Mouse (Mus musculus) liver, embryonic 12.5 days (tissue): Measurements from ENCODE around the gene Fam118b. TPM values are rescaled to one million over a fixed set of nuclear protein-coding genes. Genes with fewer than 3 reads are reported as not detected.
A peak's percentile ranks its signal among the peaks of the same experiment; 100 is the strongest.

ENCODE experiments used
- ATAC-seq: fragments of 200-750 bp; cut with Nextera tagmentation; 2 replicates; pipeline ENCODE4 v1.8.0; 2017; ENCODE audit warnings: moderate number of reproducible peaks, mild to moderate bottlenecking, moderate library complexity
- H3K27ac ChIP-seq: fragments of 300-500 bp; sonication (generic); 2 replicates; pipeline ENCODE4 v1.5.1; 2016; ENCODE audit warnings: mild to moderate bottlenecking
- H3K27me3 ChIP-seq: fragments of 300-500 bp; sonication (generic); replicated peaks from 2 replicates; pipeline ENCODE4 v1.6.1; 2016; ENCODE audit warnings: mild to moderate bottlenecking, moderate library complexity
- H3K36me3 ChIP-seq: fragments of 300-500 bp; sonication (generic); 2 replicates; pipeline ENCODE4 v1.6.1; 2016; ENCODE audit warnings: mild to moderate bottlenecking, moderate library complexity
- H3K4me1 ChIP-seq: fragments of 300-500 bp; sonication (generic); 2 replicates; pipeline ENCODE4 v1.6.1; 2016
- H3K4me2 ChIP-seq: fragments of 300-500 bp; sonication (generic); 2 replicates; pipeline ENCODE4 v1.6.1; 2016; ENCODE audit warnings: mild to moderate bottlenecking, moderate library complexity
- H3K4me3 ChIP-seq: fragments of 300-500 bp; sonication (generic); 2 replicates; pipeline ENCODE4 v1.5.1; 2016; ENCODE audit warnings: mild to moderate bottlenecking, moderate library complexity
- H3K9ac ChIP-seq: fragments of 300-500 bp; sonication (generic); 2 replicates; pipeline ENCODE4 v1.6.1; 2016; ENCODE audit warnings: mild to moderate bottlenecking, moderate library complexity
- H3K9me3 ChIP-seq: fragments of 300-500 bp; sonication (generic); replicated peaks from 2 replicates; pipeline ENCODE4 v1.6.1; 2016; ENCODE audit warnings: mild to moderate bottlenecking, moderate library complexity
- WGBS: fragments of 180-500 bp; shearing (Covaris S2); methylation state at CpG from one replicate; pipeline ENCODE4 v1.1.7; 2016; ENCODE audit not compliant: insufficient replicate concordance; 5-methylcytosine and 5-hydroxymethylcytosine counted together
- polyA plus RNA-seq: library from polyadenylated mRNA; unstranded; fragments of >200 nt; fragmentation: Nextera tagmentation; extraction: Ambion mirVana; gene quantifications from 2 replicates; pipeline ENCODE4 v1.2.1, GENCODE M21; 2016

The Fam118b gene
- polyA plus RNA-seq, 1 experiment from 2014 or later = 19.4 TPM

DNA sequence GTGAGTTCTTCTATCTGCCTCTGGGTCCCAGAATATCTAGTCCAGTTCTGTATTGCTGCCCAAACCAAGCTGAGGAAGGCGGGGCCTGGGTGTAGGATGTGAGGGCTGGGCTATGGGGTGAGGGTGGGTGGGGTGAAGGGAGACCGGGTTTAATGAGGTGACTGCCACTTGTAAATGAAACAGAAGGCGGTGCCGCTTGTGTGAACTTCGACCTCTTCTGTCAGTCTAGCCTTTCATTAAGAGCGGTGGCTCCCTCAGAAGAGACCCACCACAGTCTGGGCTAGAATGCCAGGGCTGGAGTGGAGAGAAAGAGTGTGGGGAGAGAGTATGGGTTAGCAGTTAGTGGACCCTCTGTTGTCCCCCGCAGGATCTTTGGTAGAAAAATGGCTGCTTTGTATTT is 22.4 kb upstream of the Fam118b start:
- H3K27ac ChIP-seq = no peak overlapping the region
- no peaks in the 10 kb centered on the region for H3K9me3 ChIP-seq
- H3K4me1 ChIP-seq = peaks cover 4% of the 10 kb centered on the region; the same call in 1 of the 2 replicates
- no peaks in the 10 kb centered on the region; the same call in 1 of the 2 replicates for H3K27me3 ChIP-seq
- H3K4me2 ChIP-seq = no peak overlapping the region
- no peak for ATAC-seq
- 46% methylated on average over 7 of the region's 7 CpGs for WGBS
- H3K9ac ChIP-seq = no peak overlapping the region
- no peaks in the 10 kb centered on the region for H3K36me3 ChIP-seq
- no peak overlapping the region for H3K4me3 ChIP-seq

DNA sequence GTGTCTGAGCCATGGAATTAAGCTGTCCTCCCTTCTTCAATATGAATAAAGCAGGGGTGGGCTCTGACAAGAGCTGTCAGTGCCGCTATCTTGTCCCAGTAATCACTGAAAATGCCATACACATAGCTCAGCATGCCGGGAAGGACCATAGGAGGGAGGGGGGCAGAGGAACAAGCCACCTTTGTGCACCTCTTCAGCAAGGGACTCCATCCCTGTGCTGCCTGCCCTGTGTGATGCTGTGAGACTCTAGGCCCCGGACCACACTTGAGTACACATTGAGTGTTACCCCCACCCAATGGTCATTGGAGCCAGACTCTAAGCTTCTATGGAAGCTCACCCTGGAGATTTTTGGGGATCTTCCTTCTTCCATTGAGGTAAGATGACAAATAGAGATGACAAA is 18.7 kb upstream of the Fam118b start:
- Histone ChIP-seq H3K36me3 (no peaks in the 10 kb centered on the region), H3K27me3 (no peaks in the 10 kb centered on the region; the same call in 1 of the 2 replicates), H3K27ac (no peak overlapping the region), H3K4me2 (no peak overlapping the region), H3K4me1 (peaks cover 4% of the 10 kb centered on the region; the same call in 1 of the 2 replicates), H3K4me3 (no peak overlapping the region), H3K9me3 (no peaks in the 10 kb centered on the region), H3K9ac (no peak overlapping the region)
- ATAC-seq = no peak
- 66% methylated on average over 3 of the region's 3 CpGs for WGBS

DNA sequence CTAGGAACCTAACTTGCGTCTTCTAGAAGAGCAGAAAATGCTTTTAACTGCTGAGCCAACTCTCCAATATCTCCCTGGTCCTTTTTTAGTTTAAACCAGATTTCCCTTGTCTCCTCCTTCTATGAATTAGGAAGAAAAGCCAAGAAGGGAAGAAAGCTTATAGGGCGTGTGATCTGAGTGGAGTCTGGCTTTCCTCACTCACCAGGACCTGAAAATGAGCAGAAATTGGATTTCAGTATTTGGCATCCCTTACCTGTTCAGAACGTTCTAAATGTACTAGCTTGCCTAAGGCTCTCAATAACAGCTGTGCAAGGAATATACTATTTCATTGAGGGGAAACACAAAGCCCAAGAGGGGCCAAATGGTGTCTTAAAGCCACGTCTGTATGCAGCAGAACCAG is 16.7 kb upstream of the Fam118b start:
- Histone ChIP-seq H3K27ac (no peak overlapping the region), H3K4me3 (no peak overlapping the region), H3K4me2 (no peak overlapping the region), H3K27me3 (no peaks in the 10 kb centered on the region; the same call in 1 of the 2 replicates), H3K36me3 (no peaks in the 10 kb centered on the region), H3K9me3 (no peaks in the 10 kb centered on the region), H3K4me1 (no peaks in the 10 kb centered on the region), H3K9ac (no peak overlapping the region)
- 63% methylated on average over 4 of the region's 4 CpGs for WGBS
- ATAC-seq = no peak

DNA sequence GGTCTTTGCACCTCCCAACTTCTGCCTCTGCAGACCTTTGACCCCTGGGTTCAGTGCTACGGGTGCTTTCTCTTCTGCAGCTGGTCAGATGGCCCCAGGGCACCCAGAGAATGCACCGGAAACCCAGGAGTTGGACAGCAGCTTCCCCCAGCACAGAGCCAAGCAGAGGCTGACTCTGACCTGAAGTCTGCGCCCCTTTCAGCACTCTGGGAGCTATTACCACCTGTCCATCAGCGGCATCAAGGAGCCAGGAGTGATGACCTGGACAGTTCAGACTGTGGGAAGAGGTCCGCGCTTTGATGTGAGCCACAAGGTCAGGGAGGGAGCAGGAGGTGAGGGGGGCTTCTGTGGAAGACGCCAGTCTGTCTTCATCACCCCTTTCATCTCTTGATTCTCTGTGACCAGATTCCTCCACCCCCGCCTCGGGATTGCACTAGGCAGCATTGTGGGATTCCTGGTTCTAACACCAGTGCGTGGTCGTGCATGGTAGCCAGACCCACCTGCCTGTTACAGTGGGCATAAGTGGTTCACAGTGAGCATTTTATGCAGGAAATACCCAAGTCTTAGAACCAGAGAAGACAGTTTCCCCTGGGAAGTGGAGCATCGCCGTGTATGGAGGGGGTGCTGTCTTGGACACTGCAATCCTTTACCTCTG is 15.9 kb upstream of the Fam118b start:
- Histone ChIP-seq H3K4me3 (no peak overlapping the region), H3K36me3 (no peaks in the 10 kb centered on the region), H3K9me3 (no peaks in the 10 kb centered on the region), H3K4me2 (no peak overlapping the region), H3K9ac (no peak overlapping the region), H3K27me3 (no peaks in the 10 kb centered on the region; the same call in 1 of the 2 replicates), H3K27ac (no peak overlapping the region), H3K4me1 (no peaks in the 10 kb centered on the region)
- no peak for ATAC-seq
- WGBS = 72% methylated on average over 13 of the region's 13 CpGs

DNA sequence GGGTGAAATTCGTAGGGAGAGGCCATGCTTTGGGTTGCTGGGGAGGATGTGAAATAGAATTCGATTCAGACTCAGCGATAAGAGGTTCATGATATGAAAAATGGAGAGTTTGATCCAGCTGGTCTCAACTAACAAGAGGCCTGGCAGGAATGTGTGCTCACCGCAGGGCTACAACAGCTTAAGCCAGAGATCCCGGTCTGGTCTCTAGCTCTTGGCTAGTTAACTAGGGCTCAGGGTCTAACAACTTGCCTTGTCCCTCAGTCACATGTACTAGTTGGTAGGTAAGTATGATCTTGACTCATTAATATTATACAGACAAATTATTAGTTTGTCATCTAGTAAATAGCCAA is 15.2 kb upstream of the Fam118b start:
- 70% methylated on average over 5 of the region's 5 CpGs for WGBS
- Histone ChIP-seq H3K4me3 (no peak overlapping the region), H3K36me3 (peaks cover 3% of the 10 kb centered on the region), H3K9me3 (no peaks in the 10 kb centered on the region), H3K4me2 (no peak overlapping the region), H3K27me3 (no peaks in the 10 kb centered on the region), H3K9ac (no peak overlapping the region), H3K4me1 (no peaks in the 10 kb centered on the region), H3K27ac (no peak overlapping the region)
- ATAC-seq = no peak

DNA sequence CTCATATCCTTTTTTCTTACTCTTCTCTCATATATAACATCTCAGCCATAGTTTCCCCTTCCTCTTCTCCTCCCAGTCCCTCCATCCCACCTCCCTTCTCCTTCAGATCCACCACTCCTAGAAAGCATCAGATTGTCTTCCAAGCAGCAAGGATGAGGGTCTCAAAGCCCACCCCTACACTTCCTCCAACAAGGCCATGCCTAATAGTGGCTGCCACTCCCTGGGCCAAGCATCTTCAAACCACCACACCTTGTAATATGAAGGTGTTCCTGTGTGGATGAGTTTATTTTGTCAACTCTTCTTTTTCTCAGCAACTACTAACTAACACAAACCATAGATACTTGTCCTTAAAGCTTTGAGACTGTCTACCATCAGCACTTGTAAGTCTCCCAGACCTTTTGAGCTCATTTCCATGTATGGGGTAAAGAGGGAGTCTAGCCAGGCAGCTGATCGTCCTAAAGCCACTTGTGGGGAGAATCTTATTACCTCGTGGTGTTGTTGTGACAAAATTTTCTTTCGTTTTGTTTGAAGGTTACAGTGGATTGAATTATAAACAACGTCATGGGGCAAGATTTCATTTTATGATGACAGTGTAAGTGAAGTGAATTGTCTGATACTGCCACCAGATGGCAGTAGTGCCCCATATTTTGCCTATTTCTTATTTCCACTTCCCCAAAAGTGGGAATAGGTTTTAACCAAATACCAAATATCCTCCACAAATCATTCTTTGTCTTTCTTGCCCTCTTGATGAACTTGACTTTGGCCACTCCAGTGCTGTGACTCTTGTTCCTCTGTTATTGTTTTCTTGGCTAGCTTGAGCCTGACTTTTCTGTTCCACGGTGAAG is 14.6 kb upstream of the Fam118b start:
- no peaks in the 10 kb centered on the region for H3K4me1 ChIP-seq
- no peak for ATAC-seq

DNA sequence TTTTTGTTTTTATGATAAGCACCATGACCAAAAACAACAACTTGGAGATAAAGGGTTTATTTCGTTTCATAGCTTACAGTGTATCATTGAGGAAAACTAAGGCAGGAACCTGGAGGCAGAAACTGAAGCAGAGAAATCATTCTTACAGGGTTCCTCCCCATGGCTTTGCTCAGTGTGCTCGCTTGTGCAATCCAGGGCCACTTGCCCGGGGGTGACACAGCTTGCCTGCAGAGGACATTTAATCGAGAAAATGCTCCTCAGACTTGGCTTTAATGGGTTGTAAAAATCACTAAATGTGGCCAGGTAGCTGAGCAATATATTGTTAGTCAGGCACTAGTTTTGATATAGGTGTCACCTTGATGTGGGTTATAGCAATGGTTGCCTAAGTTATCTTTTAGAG is 10.8 kb upstream of the Fam118b start:
- WGBS = 72% methylated on average over 4 of the region's 4 CpGs

More for the DNA sequence above, 14.6 kb upstream of the Fam118b start:
- H3K27ac ChIP-seq = no peak overlapping the region
- H3K36me3 ChIP-seq = peaks cover 9% of the 10 kb centered on the region
- H3K4me2 ChIP-seq = no peak overlapping the region
- H3K27me3 ChIP-seq = no peaks in the 10 kb centered on the region
- WGBS = 23% methylated on average over 5 of the region's 5 CpGs
- H3K9ac ChIP-seq = no peak overlapping the region
- H3K9me3 ChIP-seq = no peaks in the 10 kb centered on the region
- no peak overlapping the region for H3K4me3 ChIP-seq

DNA sequence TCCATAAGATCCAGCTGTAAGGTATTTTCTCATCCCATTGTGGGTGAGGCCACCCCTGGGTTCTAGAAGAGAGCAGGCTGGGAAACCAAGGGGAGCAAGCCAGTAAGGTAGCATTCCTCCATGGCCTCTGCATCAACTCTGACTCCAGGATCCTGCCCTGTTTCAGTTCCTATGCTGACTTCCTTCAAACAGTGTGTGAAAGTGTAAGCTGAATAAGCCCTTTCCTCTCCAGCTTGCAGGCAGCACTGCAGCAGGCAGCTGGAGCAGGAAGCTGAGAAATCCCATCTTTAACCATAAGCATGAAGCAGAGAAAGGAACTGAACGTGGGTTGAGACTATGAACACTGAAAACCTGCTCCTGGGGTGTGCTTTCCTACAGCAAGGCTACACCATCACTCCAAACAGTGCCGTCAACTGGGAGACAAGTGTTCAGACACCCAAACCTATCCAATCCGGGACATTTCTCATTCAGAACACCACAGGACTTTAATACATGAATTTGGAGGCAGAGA is 10.3 kb upstream of the Fam118b start:
- Histone ChIP-seq H3K9me3 (no peaks in the 10 kb centered on the region), H3K36me3 (peaks cover 51% of the 10 kb centered on the region), H3K27ac (no peak overlapping the region), H3K27me3 (no peaks in the 10 kb centered on the region), H3K9ac (no peak overlapping the region), H3K4me2 (no peak overlapping the region), H3K4me3 (no peak overlapping the region), H3K4me1 (no peaks in the 10 kb centered on the region)
- no peak for ATAC-seq
- 66% methylated on average over 3 of the region's 3 CpGs for WGBS

More for the DNA sequence above, 10.8 kb upstream of the Fam118b start:
- Histone ChIP-seq H3K36me3 (peaks cover 45% of the 10 kb centered on the region), H3K27ac (no peak overlapping the region), H3K4me2 (no peak overlapping the region), H3K4me1 (no peaks in the 10 kb centered on the region), H3K9ac (no peak overlapping the region), H3K9me3 (no peaks in the 10 kb centered on the region), H3K4me3 (no peak overlapping the region), H3K27me3 (no peaks in the 10 kb centered on the region)
- no peak for ATAC-seq

DNA sequence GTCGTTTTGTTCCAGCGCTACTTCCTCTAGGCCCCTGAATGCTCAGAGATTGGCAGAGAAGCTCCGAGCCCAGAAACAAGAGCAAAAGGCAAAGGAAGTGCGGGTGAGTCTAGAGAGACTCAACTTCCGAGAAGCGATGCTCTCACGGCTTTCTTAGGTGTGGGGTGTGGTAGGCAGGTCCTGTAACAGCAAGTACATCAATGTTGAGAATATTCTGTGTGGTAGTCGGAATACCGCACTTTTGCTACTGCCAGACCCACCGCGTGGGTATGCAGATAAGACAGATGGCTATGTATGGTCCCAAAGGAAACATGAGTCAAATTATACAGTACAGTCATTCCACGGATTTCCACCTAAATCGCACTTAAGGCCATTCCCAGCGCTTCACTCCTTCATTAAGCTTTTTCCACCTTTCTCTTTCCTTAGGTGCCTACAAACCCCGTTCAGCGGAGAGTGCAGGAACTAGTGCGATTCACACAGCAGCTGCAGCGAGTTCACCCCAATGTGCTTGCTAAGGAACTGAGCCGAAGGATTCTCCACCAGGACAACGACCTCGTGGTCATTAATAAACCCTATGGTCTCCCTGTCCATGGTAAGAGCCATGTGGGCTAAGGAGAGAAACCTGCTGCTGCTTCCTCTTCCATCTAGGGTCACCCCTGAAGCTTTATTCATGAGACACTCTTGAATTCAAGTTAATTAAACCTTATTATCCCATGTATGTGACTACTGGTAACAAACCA is 541 bp upstream of the Fam118b start:
- Histone ChIP-seq H3K4me3 (peak overlapping the region; percentile 77), H3K27ac (peak overlapping the region; percentile 71), H3K9me3 (no peaks in the 10 kb centered on the region), H3K36me3 (peaks cover 35% of the 10 kb centered on the region), H3K4me2 (peak overlapping the region; percentile 77), H3K9ac (peak overlapping the region; percentile 88), H3K27me3 (no peaks in the 10 kb centered on the region), H3K4me1 (peaks cover 62% of the 10 kb centered on the region)
- 1% methylated on average over 21 of the region's 21 CpGs for WGBS
- peak; percentile 64 for ATAC-seq

DNA sequence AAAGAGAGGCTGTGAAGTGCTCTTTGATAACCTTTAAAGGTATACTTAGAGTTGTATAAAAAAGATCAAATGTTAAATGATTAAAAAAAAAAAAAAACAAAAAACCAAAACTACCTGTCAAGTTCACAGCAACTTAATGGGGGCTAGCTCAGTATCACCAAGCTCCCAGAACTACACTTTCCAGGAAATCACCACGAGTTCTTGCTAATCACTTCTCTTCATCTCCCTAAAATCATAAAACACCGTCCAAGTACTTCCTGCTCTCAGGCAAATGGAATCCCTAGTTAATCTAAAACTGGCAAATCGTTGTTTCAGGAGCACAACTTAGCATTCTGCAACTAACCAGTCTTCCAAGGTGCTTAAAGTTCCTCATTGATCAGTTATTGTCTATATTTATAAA is 3.1 kb downstream of the Fam118b start:
- Histone ChIP-seq H3K4me2 (no peak overlapping the region), H3K4me3 (no peak overlapping the region), H3K27ac (no peak overlapping the region), H3K36me3 (peaks cover 5% of the 10 kb centered on the region; the same call in 1 of the 2 replicates), H3K9me3 (no peaks in the 10 kb centered on the region), H3K9ac (no peak overlapping the region), H3K4me1 (peaks cover 62% of the 10 kb centered on the region), H3K27me3 (no peaks in the 10 kb centered on the region)
- ATAC-seq = no peak
- 19% methylated on average over 3 of the region's 3 CpGs for WGBS

DNA sequence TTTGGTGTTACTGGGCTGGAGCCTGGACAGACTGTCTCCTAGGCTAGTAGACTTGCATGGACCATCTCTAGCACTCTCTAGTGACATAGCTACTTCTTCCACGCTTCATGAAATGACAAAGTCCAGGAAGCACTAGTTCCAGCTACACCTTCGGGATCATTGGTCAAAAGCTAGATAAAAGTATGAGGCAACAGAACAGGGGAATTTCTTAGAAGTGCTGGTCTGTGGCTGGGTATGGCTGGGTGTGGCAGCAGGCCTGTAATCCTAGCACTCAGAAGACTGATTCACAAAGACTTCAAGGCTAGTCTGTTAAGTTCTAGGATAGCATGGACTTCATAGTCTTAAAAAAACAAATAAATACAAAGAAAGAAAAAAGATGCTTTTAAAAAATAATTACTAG is 4.2 kb downstream of the Fam118b start:
- Histone ChIP-seq H3K4me1 (peaks cover 53% of the 10 kb centered on the region), H3K9ac (no peak overlapping the region), H3K27me3 (no peaks in the 10 kb centered on the region), H3K27ac (no peak overlapping the region), H3K36me3 (0 out of 2 replicates have a peak, but pooled peaks cover 2% of the 10 kb centered on the region), H3K4me2 (peak overlapping the region; percentile 26), H3K4me3 (no peak overlapping the region), H3K9me3 (no peaks in the 10 kb centered on the region)
- no peak for ATAC-seq
- WGBS = 22% methylated on average over 2 of the region's 2 CpGs
